Mouse (Mus musculus): ENCODE results near the gene Gdpd4. TPM values are rescaled to one million over a fixed set of nuclear protein-coding genes. Genes with fewer than 3 reads are reported as not detected.

Gene Gdpd4
- polyA plus RNA-seq, 1 experiment from 2014 or later: not detected

DNA sequence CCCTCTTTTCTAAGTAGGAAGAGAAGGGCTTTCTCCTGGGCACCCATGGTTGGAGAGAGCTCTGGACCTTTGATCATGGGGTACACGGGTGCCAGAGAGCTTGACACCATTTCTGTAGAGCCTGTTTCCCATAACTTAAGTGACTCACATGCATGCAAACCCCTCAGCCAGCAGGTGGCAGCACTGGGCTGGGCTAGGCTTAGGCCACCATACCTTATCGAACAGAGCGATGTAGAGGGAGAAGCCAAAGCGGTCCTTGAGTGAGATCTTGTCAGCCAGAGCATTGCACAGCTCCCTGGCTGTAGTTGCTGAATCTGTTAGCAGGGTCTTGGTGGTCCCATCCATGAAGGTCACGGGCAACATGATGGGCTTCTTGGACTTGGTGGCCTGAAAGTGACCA, 151.9 kb downstream of the Gdpd4 start:
- Histone ChIP-seq H3K4me3 (ENCODE audit: low read length) (no peak overlapping the region), H3K36me3 (ENCODE audit: control insufficient read depth, insufficient read depth) (no peaks in the 10 kb centered on the region), H3K4me1 (ENCODE audit: control insufficient read depth, insufficient read depth, low read length) (no peaks in the 10 kb centered on the region), H3K9ac (ENCODE audit: low read length) (no peak overlapping the region), H3K4me2 (ENCODE audit: low read depth, low read length) (no peak overlapping the region), H3K27me3 (ENCODE audit: control insufficient read depth, insufficient read depth, low read length) (no peaks in the 10 kb centered on the region), H3K9me3 (replicated peaks; ENCODE audit: control insufficient read depth, low read length) (no peaks in the 10 kb centered on the region), H3K27ac (ENCODE audit: low read length) (no peak overlapping the region)
- no peak for ATAC-seq (replicated peaks; ENCODE audit: extremely low read depth, insufficient read depth, low FRiP score)
- 29% methylated on average over 5 of the region's 5 CpGs for WGBS

DNA sequence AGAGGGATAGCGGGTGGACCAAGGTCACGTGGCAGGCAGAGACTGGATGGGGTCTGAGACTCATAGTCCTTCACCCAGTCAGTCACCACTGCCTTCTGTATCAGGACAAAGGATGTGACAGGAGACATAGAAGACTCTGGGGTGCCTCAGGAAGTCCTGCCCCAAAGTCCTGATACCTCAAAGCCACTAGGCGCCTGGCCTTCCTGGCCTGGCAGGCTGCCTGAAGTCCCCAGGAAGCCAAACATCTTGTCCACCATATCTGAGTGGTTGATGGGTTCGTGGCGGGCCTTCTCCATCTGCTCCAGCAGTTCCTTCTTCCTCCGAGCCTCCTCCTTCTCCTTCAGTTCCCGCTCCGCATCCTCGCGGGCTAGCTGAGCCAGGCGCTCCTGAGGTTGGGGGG, 157.7 kb downstream of the Gdpd4 start:
- no peak overlapping the region for H3K4me2 ChIP-seq (ENCODE audit: low read depth, low read length)
- no peak overlapping the region for H3K4me3 ChIP-seq (ENCODE audit: low read length)
- no peaks in the 10 kb centered on the region for H3K27me3 ChIP-seq (ENCODE audit: control insufficient read depth, insufficient read depth, low read length)
- WGBS: 77% methylated on average over 11 of the region's 11 CpGs
- H3K9me3 ChIP-seq (replicated peaks; ENCODE audit: control insufficient read depth, low read length): no peaks in the 10 kb centered on the region
- no peak for ATAC-seq (replicated peaks; ENCODE audit: extremely low read depth, insufficient read depth, low FRiP score)
- H3K4me1 ChIP-seq (ENCODE audit: control insufficient read depth, insufficient read depth, low read length): no peaks in the 10 kb centered on the region
- no peaks in the 10 kb centered on the region for H3K36me3 ChIP-seq (ENCODE audit: control insufficient read depth, insufficient read depth)
- no peak overlapping the region for H3K9ac ChIP-seq (ENCODE audit: low read length)
- no peak overlapping the region for H3K27ac ChIP-seq (ENCODE audit: low read length)

DNA sequence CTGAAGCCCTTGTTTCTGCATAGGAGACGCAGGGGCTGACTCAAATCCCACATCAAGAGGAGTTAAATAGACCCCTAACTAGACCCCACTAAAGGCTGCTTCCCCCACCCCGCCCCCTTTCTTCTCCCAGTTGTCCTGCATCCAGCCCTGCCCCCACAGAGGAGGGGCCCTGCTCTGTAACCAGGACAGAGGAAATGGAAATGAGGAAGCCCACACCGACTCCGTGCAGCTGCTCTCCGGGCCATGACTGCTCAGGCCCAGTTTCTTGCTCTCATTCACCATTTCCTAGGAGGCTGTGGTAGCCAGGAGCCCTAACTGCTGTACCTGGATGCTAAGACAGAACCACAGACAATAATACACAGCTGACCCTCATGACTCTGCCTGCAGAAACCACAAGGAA, 162.6 kb downstream of the Gdpd4 start:
- H3K4me3 ChIP-seq (ENCODE audit: low read length): no peak overlapping the region
- no peaks in the 10 kb centered on the region for H3K36me3 ChIP-seq (ENCODE audit: control insufficient read depth, insufficient read depth)
- H3K9me3 ChIP-seq (replicated peaks; ENCODE audit: control insufficient read depth, low read length): no peaks in the 10 kb centered on the region
- no peak overlapping the region for H3K9ac ChIP-seq (ENCODE audit: low read length)
- H3K4me1 ChIP-seq (ENCODE audit: control insufficient read depth, insufficient read depth, low read length): peaks cover 16% of the 10 kb centered on the region
- H3K27ac ChIP-seq (ENCODE audit: low read length): no peak overlapping the region
- WGBS: 36% methylated on average over 5 of the region's 5 CpGs
- ATAC-seq (replicated peaks; ENCODE audit: extremely low read depth, insufficient read depth, low FRiP score): no peak
- no peak overlapping the region for H3K4me2 ChIP-seq (ENCODE audit: low read depth, low read length)
- H3K27me3 ChIP-seq (ENCODE audit: control insufficient read depth, insufficient read depth, low read length): no peaks in the 10 kb centered on the region

DNA sequence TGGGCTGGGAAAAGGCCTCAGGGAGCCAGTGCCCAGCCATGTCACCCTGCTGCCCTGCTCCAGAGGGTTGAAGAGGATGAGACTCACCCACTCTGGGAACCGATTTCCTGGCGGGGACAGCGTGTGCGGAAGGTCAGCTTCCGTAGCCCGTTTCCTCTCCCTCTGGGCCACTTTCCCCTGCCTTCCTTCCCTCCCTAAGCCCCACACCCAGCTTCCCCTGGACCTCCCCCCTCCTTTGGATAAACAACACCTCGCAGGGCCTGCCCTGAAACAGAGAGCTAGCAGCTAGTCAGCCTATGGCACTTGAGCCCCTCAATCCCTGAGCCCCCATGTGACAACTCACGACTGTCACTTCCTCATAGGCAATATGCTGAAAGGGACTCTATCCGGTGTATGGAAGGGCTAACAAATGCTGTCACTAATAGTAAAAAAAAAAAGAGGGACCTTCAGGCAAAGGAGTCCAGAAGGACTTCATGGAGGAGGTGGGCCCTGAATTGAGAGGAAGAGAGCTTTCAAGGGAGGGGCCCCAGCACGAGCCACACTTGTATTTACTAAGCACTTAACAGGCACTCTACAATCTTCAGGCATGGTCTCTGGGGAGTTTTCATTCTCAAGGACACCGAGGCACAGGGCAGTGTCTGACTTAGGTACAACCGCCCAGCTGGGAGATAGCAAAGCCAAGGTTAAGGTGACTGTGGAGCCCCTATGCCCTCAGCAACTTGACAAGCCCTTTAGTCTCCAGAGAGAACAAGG, 165.0 kb downstream of the Gdpd4 start:
- no peaks in the 10 kb centered on the region for H3K27me3 ChIP-seq (ENCODE audit: control insufficient read depth, insufficient read depth, low read length)
- 25% methylated on average over 12 of the region's 12 CpGs for WGBS
- peak overlapping the region; percentile 38 for H3K4me2 ChIP-seq (ENCODE audit: low read depth, low read length)
- no peaks in the 10 kb centered on the region for H3K36me3 ChIP-seq (ENCODE audit: control insufficient read depth, insufficient read depth)
- H3K27ac ChIP-seq (ENCODE audit: low read length): peak overlapping the region; percentile 59
- peak; percentile 43; the same call in 1 of the 2 replicates for ATAC-seq (replicated peaks; ENCODE audit: extremely low read depth, insufficient read depth, low FRiP score)
- H3K9me3 ChIP-seq (replicated peaks; ENCODE audit: control insufficient read depth, low read length): no peaks in the 10 kb centered on the region
- peak overlapping the region; percentile 14; the same call in 1 of the 2 replicates for H3K4me3 ChIP-seq (ENCODE audit: low read length)
- peak overlapping the region; percentile 18 for H3K9ac ChIP-seq (ENCODE audit: low read length)
- H3K4me1 ChIP-seq (ENCODE audit: control insufficient read depth, insufficient read depth, low read length): peaks cover 16% of the 10 kb centered on the region

DNA sequence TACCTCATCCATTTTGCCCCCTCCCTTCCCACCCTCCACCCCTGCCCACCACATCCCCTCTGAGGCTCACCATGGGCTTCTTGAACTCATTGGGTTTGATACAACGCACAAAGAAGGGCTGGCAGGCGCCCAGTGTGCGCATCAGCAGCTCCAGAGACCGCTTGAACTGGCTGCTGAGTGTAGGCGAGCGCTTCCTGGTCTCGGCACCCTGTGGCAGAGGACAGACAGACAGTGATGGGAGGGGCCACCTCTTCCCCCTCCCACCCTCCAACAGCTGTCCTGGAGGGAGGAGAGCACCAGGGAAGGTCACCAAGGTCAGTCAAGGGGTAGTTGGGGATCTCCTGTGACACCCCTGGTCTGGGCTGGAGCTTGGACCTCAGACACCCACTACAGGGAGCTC, 165.6 kb downstream of the Gdpd4 start:
- H3K9ac ChIP-seq (ENCODE audit: low read length): no peak overlapping the region; the same call in 1 of the 2 replicates
- peak overlapping the region; percentile 38 for H3K4me2 ChIP-seq (ENCODE audit: low read depth, low read length)

DNA sequence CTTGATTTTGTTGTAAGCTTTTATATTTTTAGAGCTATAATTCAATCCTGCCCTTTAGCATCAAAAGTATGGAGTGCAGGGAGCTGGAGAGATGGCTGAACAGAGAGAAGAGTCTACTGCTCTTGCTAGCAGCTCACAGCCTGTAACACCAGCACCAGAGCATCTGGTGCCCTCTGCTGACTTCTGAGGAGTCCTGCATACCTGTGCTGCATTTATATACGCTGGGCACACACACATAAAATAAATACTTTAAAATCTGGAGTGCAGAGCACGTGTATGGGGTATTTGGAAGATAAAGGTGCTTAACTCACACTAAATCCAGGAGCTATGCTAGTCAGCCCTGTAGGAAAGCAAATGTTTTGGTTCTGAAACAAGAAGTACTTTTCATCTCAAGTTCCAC, 166.6 kb downstream of the Gdpd4 start:
- Histone ChIP-seq H3K27ac (ENCODE audit: low read length) (no peak overlapping the region), H3K4me1 (ENCODE audit: control insufficient read depth, insufficient read depth, low read length) (peaks cover 16% of the 10 kb centered on the region), H3K4me2 (ENCODE audit: low read depth, low read length) (no peak overlapping the region), H3K36me3 (ENCODE audit: control insufficient read depth, insufficient read depth) (no peaks in the 10 kb centered on the region), H3K4me3 (ENCODE audit: low read length) (no peak overlapping the region), H3K9ac (ENCODE audit: low read length) (no peak overlapping the region), H3K27me3 (ENCODE audit: control insufficient read depth, insufficient read depth, low read length) (no peaks in the 10 kb centered on the region), H3K9me3 (replicated peaks; ENCODE audit: control insufficient read depth, low read length) (no peaks in the 10 kb centered on the region)
- WGBS: 40% methylated on average over 2 of the region's 2 CpGs
- ATAC-seq (replicated peaks; ENCODE audit: extremely low read depth, insufficient read depth, low FRiP score): no peak

More for the DNA sequence above, 165.6 kb downstream of the Gdpd4 start:
- H3K9me3 ChIP-seq (replicated peaks; ENCODE audit: control insufficient read depth, low read length): no peaks in the 10 kb centered on the region
- H3K27ac ChIP-seq (ENCODE audit: low read length): peak overlapping the region; percentile 18; the same call in 1 of the 2 replicates
- H3K4me1 ChIP-seq (ENCODE audit: control insufficient read depth, insufficient read depth, low read length): peaks cover 16% of the 10 kb centered on the region
- H3K4me3 ChIP-seq (ENCODE audit: low read length): peak overlapping the region; percentile 14; the same call in 1 of the 2 replicates
- WGBS: 48% methylated on average over 7 of the region's 7 CpGs
- no peaks in the 10 kb centered on the region for H3K27me3 ChIP-seq (ENCODE audit: control insufficient read depth, insufficient read depth, low read length)
- ATAC-seq (replicated peaks; ENCODE audit: extremely low read depth, insufficient read depth, low FRiP score): no peak
- no peaks in the 10 kb centered on the region for H3K36me3 ChIP-seq (ENCODE audit: control insufficient read depth, insufficient read depth)

DNA sequence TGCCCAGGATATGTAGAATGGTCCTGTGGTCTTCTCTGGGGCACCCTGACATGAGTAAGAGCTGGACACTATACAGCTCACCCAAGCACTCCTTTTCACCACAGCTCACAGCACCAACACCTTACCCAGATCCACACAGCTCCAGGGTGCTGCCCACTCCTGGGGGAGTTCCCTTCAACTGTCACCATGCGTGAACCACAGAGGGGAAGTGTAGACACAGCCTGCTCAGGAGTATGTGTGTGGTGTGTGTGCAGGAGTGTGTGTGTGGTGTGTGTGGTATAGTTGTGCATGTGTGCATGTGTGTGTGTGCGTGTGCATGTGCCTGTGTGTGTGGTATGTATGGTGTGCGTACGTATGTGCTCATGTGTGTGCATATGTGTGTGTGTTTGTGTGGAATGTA, 176.1 kb downstream of the Gdpd4 start:
- H3K4me2 ChIP-seq (ENCODE audit: low read depth, low read length): no peak overlapping the region
- 94% methylated on average over 4 of the region's 4 CpGs for WGBS
- no peak for ATAC-seq (replicated peaks; ENCODE audit: extremely low read depth, insufficient read depth, low FRiP score)

DNA sequence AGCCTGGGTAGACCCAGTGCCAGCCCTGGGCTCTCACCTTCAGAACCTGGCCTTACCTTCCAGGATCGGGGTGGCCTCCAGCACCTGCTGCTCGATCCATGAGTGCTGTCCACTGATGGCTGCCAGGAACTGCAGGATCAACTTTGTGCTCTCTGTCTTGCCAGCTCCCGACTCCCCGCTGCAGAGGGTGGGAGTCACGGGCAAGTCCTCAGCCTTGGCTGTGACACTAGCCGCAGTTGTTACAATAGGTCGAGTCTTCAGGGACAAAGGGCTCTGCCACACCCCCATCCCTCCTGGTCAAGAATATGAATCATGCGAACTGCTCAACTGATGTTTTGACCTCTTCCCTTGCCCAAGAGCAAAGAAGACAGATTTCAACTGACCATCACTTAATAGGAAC, 177.8 kb downstream of the Gdpd4 start:
- Histone ChIP-seq H3K4me2 (ENCODE audit: low read depth, low read length) (no peak overlapping the region), H3K27ac (ENCODE audit: low read length) (no peak overlapping the region), H3K9me3 (replicated peaks; ENCODE audit: control insufficient read depth, low read length) (peaks cover 9% of the 10 kb centered on the region), H3K36me3 (ENCODE audit: control insufficient read depth, insufficient read depth) (peaks cover 10% of the 10 kb centered on the region), H3K27me3 (ENCODE audit: control insufficient read depth, insufficient read depth, low read length) (no peaks in the 10 kb centered on the region; the same call in 1 of the 2 replicates), H3K4me1 (ENCODE audit: control insufficient read depth, insufficient read depth, low read length) (peaks cover under 1% of the 10 kb centered on the region; the same call in 1 of the 2 replicates), H3K9ac (ENCODE audit: low read length) (no peak overlapping the region), H3K4me3 (ENCODE audit: low read length) (no peak overlapping the region)
- no peak for ATAC-seq (replicated peaks; ENCODE audit: extremely low read depth, insufficient read depth, low FRiP score)
- 93% methylated on average over 8 of the region's 8 CpGs for WGBS

More for the DNA sequence above, 176.1 kb downstream of the Gdpd4 start:
- Histone ChIP-seq H3K4me3 (ENCODE audit: low read length) (no peak overlapping the region), H3K27ac (ENCODE audit: low read length) (no peak overlapping the region), H3K27me3 (ENCODE audit: control insufficient read depth, insufficient read depth, low read length) (no peaks in the 10 kb centered on the region; the same call in 1 of the 2 replicates), H3K4me1 (ENCODE audit: control insufficient read depth, insufficient read depth, low read length) (no peaks in the 10 kb centered on the region), H3K9me3 (replicated peaks; ENCODE audit: control insufficient read depth, low read length) (peaks cover 9% of the 10 kb centered on the region), H3K9ac (ENCODE audit: low read length) (no peak overlapping the region), H3K36me3 (ENCODE audit: control insufficient read depth, insufficient read depth) (peaks cover 10% of the 10 kb centered on the region)

Measured in heart, embryonic 16.5 days (tissue).